Mouse (Mus musculus): ENCODE results near the gene Ankrd35. TPM values are rescaled to one million over a fixed set of nuclear protein-coding genes. Genes with fewer than 3 reads are reported as not detected.
A peak's percentile ranks its signal among the peaks of the same experiment; 100 is the strongest.

The Ankrd35 gene
- polyA plus RNA-seq, 1 experiment from 2014 or later, result 0.60 TPM

GRCm38 (mm10) chr3:96696198-96696765, 26.4 kb downstream of the Ankrd35 start, which contains the start of gene Pias3:
Gene Pias3, plus strand, starts transcription at chr3:96696384.
- peak within 1 kb of the TSS; percentile 95 for H3K9ac ChIP-seq (ENCODE audit: low read length)
- WGBS, result under 1% methylated on average over 34 of the region's 35 CpGs
- H3K27me3 ChIP-seq (ENCODE audit: control insufficient read depth, insufficient read depth, low read length), result no peaks in the 10 kb centered on the region
- peak; percentile 87 for ATAC-seq (replicated peaks; ENCODE audit: extremely low read depth, insufficient read depth, low FRiP score)
- H3K27ac ChIP-seq (ENCODE audit: low read length), result peak within 1 kb of the TSS; percentile 95
- peak within 1 kb of the TSS; percentile 93 for H3K4me3 ChIP-seq (ENCODE audit: low read length)
- H3K4me2 ChIP-seq (ENCODE audit: low read depth, low read length), result peak within 1 kb of the TSS; percentile 90
- peaks cover 16% of the 10 kb centered on the region for H3K36me3 ChIP-seq (ENCODE audit: control insufficient read depth, insufficient read depth)
- no peaks in the 10 kb centered on the region for H3K9me3 ChIP-seq (replicated peaks; ENCODE audit: control insufficient read depth, low read length)
- peaks cover 21% of the 10 kb centered on the region for H3K4me1 ChIP-seq (ENCODE audit: control insufficient read depth, insufficient read depth, low read length)

DNA sequence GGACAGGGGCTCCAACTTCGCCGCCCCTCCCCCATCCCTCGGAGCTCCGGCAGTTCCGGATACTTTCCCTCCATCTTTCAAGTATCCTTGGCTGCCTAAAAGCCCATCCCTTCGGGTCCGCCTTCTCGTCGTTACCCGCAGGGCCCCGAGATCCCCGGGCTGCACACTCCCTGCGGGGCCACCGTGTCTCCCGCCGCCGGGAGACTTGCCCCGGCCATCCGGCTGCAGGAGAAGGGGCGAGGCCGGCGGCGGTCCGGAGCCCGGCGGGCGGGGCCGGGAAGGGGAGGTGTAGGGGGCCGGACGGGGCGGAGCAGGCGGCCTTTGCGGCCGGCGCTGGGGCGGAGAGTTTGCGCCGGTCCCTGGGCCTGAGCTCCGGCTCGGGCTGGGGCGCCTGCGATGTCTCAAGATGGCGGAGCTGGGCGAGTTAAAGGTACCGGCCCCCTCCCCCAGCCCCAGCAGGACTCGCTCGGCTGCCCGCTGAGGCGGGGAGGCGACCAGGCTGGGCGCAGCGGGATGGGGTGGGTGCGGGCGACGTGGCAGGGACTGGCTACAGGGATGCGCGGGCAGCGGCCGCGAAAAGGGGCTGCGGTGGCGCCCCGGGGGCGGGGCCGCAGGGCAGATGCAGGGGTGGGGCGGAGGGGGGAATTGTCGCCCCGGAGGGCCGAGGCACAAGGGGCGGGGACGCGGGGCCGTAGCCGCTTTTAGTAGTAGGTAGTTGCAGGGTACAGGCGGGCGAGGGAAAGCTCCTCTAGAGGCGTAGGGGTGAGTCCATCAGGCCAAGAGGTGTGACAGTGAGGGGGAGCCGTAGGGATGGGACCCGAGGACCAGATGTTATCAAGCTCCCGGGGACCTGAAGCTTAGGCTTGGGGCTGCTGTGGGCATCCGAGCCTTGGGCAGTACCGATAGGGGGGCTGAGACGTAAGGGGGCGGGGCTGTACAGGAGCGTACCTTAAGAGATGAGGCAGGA, 27.1 kb downstream of the Ankrd35 start:
- Histone ChIP-seq H3K27me3 (ENCODE audit: control insufficient read depth, insufficient read depth, low read length) (no peaks in the 10 kb centered on the region), H3K4me1 (ENCODE audit: control insufficient read depth, insufficient read depth, low read length) (peaks cover 21% of the 10 kb centered on the region), H3K9ac (ENCODE audit: low read length) (peak overlapping the region; percentile 95), H3K9me3 (replicated peaks; ENCODE audit: control insufficient read depth, low read length) (no peaks in the 10 kb centered on the region), H3K36me3 (ENCODE audit: control insufficient read depth, insufficient read depth) (peaks cover 24% of the 10 kb centered on the region), H3K4me3 (ENCODE audit: low read length) (peak overlapping the region; percentile 93), H3K27ac (ENCODE audit: low read length) (peak overlapping the region; percentile 95), H3K4me2 (ENCODE audit: low read depth, low read length) (peak overlapping the region; percentile 90)
- peak; percentile 95 for ATAC-seq (replicated peaks; ENCODE audit: extremely low read depth, insufficient read depth, low FRiP score)
- WGBS, result under 1% methylated on average over 83 of the region's 85 CpGs

GRCm38 (mm10) chr3:96698993-96699690, 29.2 kb downstream of the Ankrd35 start:
- no peak overlapping the region for H3K27ac ChIP-seq (ENCODE audit: low read length)
- 51% methylated on average over 19 of the region's 19 CpGs for WGBS
- peaks cover 40% of the 10 kb centered on the region for H3K36me3 ChIP-seq (ENCODE audit: control insufficient read depth, insufficient read depth)
- H3K4me3 ChIP-seq (ENCODE audit: low read length), result no peak overlapping the region
- H3K4me2 ChIP-seq (ENCODE audit: low read depth, low read length), result no peak overlapping the region
- H3K27me3 ChIP-seq (ENCODE audit: control insufficient read depth, insufficient read depth, low read length), result no peaks in the 10 kb centered on the region
- H3K9ac ChIP-seq (ENCODE audit: low read length), result no peak overlapping the region
- peaks cover 21% of the 10 kb centered on the region for H3K4me1 ChIP-seq (ENCODE audit: control insufficient read depth, insufficient read depth, low read length)
- no peak for ATAC-seq (replicated peaks; ENCODE audit: extremely low read depth, insufficient read depth, low FRiP score)
- no peaks in the 10 kb centered on the region for H3K9me3 ChIP-seq (replicated peaks; ENCODE audit: control insufficient read depth, low read length)

DNA sequence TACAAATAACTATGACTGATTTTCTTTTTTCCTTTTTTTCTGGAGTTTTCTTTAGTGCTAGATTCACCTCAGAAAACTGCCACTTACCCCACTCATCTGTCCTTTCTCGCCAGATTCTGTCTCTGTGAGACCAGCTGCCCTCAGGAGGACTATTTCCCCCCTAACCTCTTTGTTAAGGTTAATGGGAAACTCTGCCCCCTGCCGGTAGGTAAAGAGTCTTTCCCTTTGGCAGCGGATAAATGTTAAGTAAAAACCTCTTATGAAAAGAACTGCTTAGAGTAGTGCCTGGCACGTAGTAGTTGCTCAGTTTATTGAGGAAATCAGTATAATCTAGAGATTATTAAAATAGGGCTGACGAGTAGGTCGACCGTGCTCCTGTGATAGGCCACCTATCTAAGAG, 30.4 kb downstream of the Ankrd35 start:
- Histone ChIP-seq H3K27ac (ENCODE audit: low read length) (no peak overlapping the region), H3K4me2 (ENCODE audit: low read depth, low read length) (no peak overlapping the region), H3K9ac (ENCODE audit: low read length) (no peak overlapping the region), H3K4me1 (ENCODE audit: control insufficient read depth, insufficient read depth, low read length) (peaks cover 15% of the 10 kb centered on the region), H3K36me3 (ENCODE audit: control insufficient read depth, insufficient read depth) (peaks cover 48% of the 10 kb centered on the region), H3K27me3 (ENCODE audit: control insufficient read depth, insufficient read depth, low read length) (no peaks in the 10 kb centered on the region), H3K9me3 (replicated peaks; ENCODE audit: control insufficient read depth, low read length) (no peaks in the 10 kb centered on the region), H3K4me3 (ENCODE audit: low read length) (no peak overlapping the region)
- no peak for ATAC-seq (replicated peaks; ENCODE audit: extremely low read depth, insufficient read depth, low FRiP score)
- WGBS, result 53% methylated on average over 7 of the region's 7 CpGs

DNA sequence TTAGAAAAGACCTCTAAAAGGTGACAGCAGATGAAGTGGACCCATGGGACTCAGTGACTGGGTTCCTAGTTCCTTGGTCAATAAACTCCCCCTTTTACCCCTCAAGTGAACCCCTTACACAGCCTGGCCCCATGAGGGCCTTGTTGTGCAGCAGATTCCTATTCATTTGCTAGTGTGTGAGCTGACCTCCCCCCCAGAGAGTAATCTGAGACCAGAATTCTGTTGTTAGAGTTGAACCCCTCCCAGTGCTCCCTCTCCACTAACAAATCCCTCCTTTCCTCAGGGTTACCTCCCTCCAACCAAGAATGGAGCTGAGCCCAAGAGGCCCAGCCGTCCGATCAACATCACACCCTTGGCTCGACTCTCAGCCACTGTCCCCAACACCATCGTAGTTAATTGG, 31.1 kb downstream of the Ankrd35 start:
- WGBS, result 86% methylated on average over 4 of the region's 4 CpGs

GRCm38 (mm10) chr3:96704778-96705177, 34.8 kb downstream of the Ankrd35 start:
- Histone ChIP-seq H3K36me3 (ENCODE audit: control insufficient read depth, insufficient read depth) (peaks cover 46% of the 10 kb centered on the region), H3K9ac (ENCODE audit: low read length) (no peak overlapping the region), H3K4me2 (ENCODE audit: low read depth, low read length) (no peak overlapping the region), H3K27me3 (ENCODE audit: control insufficient read depth, insufficient read depth, low read length) (no peaks in the 10 kb centered on the region), H3K4me1 (ENCODE audit: control insufficient read depth, insufficient read depth, low read length) (peaks cover 6% of the 10 kb centered on the region), H3K27ac (ENCODE audit: low read length) (no peak overlapping the region), H3K9me3 (replicated peaks; ENCODE audit: control insufficient read depth, low read length) (no peaks in the 10 kb centered on the region), H3K4me3 (ENCODE audit: low read length) (no peak overlapping the region)
- ATAC-seq (replicated peaks; ENCODE audit: extremely low read depth, insufficient read depth, low FRiP score), result no peak
- WGBS, result 68% methylated on average over 11 of the region's 11 CpGs

More for the DNA sequence above, 31.1 kb downstream of the Ankrd35 start:
- no peaks in the 10 kb centered on the region for H3K27me3 ChIP-seq (ENCODE audit: control insufficient read depth, insufficient read depth, low read length)
- no peak overlapping the region for H3K9ac ChIP-seq (ENCODE audit: low read length)
- no peak for ATAC-seq (replicated peaks; ENCODE audit: extremely low read depth, insufficient read depth, low FRiP score)
- H3K4me1 ChIP-seq (ENCODE audit: control insufficient read depth, insufficient read depth, low read length), result peaks cover 8% of the 10 kb centered on the region
- H3K27ac ChIP-seq (ENCODE audit: low read length), result no peak overlapping the region
- H3K4me3 ChIP-seq (ENCODE audit: low read length), result no peak overlapping the region
- H3K4me2 ChIP-seq (ENCODE audit: low read depth, low read length), result no peak overlapping the region
- H3K36me3 ChIP-seq (ENCODE audit: control insufficient read depth, insufficient read depth), result peaks cover 48% of the 10 kb centered on the region
- H3K9me3 ChIP-seq (replicated peaks; ENCODE audit: control insufficient read depth, low read length), result no peaks in the 10 kb centered on the region

DNA sequence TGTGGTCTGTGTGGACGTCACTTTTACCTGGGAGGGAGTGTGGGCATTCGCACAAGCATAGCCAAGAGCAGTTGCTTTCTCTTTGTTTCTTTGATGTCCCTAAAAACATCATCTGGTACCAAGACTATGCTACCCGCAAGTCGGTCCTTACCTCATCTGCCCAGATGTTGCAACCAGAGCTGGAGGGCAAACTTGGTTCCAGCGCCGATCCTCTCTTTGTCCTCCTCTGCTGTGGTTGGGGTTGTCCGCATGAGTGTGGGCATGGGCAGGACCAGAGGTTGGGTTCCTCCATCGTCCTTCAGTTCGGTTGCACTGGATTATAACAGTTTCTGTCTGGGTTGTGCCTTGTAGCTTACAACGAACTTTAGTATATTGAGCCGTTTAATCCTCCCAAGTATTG, 36.3 kb downstream of the Ankrd35 start:
- Histone ChIP-seq H3K36me3 (ENCODE audit: control insufficient read depth, insufficient read depth) (peaks cover 47% of the 10 kb centered on the region), H3K27me3 (ENCODE audit: control insufficient read depth, insufficient read depth, low read length) (no peaks in the 10 kb centered on the region)
- WGBS, result 84% methylated on average over 11 of the region's 11 CpGs

DNA sequence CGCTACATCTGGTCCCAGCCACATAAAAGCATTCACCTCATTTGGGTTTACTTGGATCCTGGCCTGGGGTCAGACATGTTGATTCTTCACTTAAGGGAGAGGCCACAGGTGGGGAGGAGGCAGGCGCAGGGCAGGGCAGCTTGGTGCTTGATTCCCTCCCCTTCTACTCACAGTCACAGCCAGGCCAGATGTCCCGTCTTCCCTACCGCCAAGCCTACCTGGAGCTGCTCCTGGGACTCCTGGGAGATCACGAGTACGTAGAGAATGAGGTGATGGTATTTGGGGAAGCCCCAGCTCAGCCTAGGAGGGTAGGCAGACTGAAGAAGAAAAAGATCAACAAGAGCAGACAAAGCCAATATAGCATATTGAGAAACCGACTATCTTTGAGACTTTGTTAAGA, 37.1 kb downstream of the Ankrd35 start:
- Histone ChIP-seq H3K9ac (ENCODE audit: low read length) (no peak overlapping the region), H3K4me2 (ENCODE audit: low read depth, low read length) (no peak overlapping the region), H3K27me3 (ENCODE audit: control insufficient read depth, insufficient read depth, low read length) (no peaks in the 10 kb centered on the region), H3K36me3 (ENCODE audit: control insufficient read depth, insufficient read depth) (peaks cover 47% of the 10 kb centered on the region), H3K4me3 (ENCODE audit: low read length) (no peak overlapping the region), H3K9me3 (replicated peaks; ENCODE audit: control insufficient read depth, low read length) (no peaks in the 10 kb centered on the region), H3K27ac (ENCODE audit: low read length) (no peak overlapping the region), H3K4me1 (ENCODE audit: control insufficient read depth, insufficient read depth, low read length) (peaks cover 6% of the 10 kb centered on the region)
- ATAC-seq (replicated peaks; ENCODE audit: extremely low read depth, insufficient read depth, low FRiP score), result no peak
- 66% methylated on average over 7 of the region's 7 CpGs for WGBS

More for the DNA sequence above, 36.3 kb downstream of the Ankrd35 start:
- H3K9me3 ChIP-seq (replicated peaks; ENCODE audit: control insufficient read depth, low read length), result no peaks in the 10 kb centered on the region
- H3K4me3 ChIP-seq (ENCODE audit: low read length), result no peak overlapping the region
- H3K4me1 ChIP-seq (ENCODE audit: control insufficient read depth, insufficient read depth, low read length), result peaks cover 6% of the 10 kb centered on the region
- H3K27ac ChIP-seq (ENCODE audit: low read length), result no peak overlapping the region
- no peak for ATAC-seq (replicated peaks; ENCODE audit: extremely low read depth, insufficient read depth, low FRiP score)
- H3K4me2 ChIP-seq (ENCODE audit: low read depth, low read length), result no peak overlapping the region
- no peak overlapping the region for H3K9ac ChIP-seq (ENCODE audit: low read length)
